Mouse (Mus musculus) CH12F3 (cell line): Measurements from ENCODE around the gene Col6a3.

ENCODE experiments used
- in situ Hi-C: fragments of 300-500 bp; cut with MboI; formaldehyde crosslinking; loops from 2 replicates; pipeline ENCODE4 v1.14.3; 2020; ENCODE audit warnings: low sequenced_read_pairs

The Col6a3 gene

DNA sequence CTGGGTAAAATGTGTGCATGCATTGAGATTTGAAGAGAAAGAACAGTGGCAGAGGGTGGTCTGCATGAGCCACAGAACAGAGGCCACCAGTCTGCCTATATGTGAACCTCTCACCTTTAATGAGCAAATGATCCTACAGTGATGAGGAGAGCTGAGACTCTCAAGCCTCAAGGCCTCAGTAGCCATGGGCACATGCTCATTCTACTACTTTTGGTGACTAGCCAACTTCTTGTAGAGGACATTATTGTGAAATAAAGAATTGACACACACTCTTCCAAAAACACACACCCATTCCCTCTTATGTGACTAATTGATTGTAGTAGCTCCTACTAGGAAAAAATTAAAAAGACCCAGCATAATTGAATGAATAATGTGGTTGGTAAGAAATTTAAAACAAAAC is 120.0 kb downstream of the Col6a3 start:
- in situ Hi-C loops, result no loop called here

DNA sequence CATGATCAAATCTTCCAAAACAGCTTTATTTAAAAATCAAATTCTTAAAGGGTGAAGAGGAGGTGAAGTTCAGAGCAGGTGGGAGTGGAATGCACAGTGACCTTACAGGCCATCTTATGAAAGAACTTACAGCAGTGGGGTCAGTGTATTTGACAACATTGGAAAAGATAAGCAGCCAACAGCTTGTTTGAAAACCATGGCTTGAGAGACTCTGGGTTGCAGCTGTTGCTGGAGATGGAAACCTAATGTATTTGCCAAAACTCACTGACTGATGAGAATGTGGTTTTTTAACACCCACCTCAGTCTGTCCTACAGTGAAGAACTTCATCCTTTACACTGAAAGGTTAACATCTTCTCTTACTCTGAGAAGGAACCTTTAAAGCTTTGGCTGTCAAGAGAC is 120.4 kb downstream of the Col6a3 start:
- in situ Hi-C loops, result no loop called here

DNA sequence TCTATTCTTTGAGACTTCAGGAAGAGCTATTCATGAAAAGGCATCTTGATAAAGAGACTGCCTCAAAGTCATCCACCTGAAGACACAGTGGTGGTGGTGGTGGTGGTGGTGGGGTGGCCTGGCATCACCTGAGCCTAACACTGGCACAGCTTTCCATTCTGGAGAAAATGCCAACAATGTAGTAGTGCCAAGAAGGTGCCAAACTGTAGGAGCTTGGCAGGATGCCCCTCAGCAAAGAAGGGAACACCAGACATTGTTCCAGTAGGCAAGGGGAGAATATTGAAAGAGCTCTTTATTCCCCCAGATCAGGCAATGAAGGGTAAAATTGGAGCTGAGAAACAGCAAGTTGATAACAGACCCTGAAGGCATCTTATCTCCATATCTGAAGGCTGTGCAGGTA is 121.8 kb downstream of the Col6a3 start:
- in situ Hi-C loops, result no loop called here

DNA sequence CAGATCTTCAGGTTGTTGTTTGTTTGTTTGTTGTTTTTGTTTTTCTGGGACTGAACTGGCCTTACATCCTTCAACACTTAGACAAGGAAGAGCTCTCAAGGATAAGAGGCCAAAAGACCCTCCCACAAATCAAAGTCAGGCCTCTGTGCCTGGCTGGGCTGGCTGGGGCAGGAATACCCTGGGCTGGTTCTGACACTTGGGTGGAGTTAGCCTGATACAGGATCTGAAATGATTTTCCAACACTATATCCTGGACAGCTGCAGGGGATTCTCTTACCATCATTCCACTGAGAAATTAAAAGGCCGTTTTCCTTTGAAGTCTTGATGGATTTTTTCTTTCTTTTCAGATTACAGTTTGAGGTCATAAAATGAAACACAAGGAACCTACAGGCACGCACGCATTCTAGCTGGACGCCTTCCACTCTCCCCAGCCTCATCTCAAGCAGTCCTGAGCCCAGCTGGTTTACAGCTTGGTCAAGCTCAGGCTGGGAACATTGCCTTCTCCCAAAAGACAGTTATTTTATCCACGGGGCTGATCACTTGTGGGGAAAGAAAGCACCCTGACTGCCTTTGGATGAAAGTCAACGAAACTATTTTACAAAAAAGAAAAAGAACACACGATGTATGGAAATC is 123.0 kb downstream of the Col6a3 start:
- in situ Hi-C loops, result no loop called here

DNA sequence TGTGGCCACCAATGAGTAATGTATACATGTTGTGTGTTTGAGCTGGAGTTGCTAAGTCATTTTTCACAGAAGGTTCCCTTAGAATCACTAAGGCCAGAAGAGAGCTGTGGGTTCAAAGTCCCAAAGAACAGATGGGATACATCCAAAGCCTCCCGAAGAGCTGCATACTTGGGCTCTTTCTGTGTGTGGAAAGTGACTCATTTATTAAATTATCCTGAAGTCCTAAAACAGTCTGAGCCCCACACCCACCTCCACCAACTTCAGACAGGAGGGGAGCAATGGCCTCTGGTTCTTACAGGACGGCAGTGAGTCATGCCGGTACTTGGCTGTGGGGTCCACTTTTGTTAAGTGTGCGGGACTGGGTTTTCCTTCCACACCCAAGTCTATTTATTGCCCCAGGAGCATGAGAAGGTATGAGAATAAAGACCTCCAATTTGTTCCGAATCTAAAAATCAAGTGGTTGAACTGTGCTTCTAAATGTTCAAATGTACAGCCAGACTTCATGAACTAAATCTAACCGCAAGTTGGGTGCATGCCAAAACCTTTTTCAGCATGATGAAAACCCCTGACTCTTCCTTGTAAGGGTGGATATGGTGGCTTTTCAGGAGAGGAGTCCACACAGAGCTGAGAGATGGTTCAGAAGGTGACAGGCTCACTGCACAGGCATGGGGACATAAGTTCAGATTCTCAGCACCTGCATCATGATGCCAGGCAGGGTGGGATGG is 124.8 kb downstream of the Col6a3 start:
- in situ Hi-C loops, result no loop called here

DNA sequence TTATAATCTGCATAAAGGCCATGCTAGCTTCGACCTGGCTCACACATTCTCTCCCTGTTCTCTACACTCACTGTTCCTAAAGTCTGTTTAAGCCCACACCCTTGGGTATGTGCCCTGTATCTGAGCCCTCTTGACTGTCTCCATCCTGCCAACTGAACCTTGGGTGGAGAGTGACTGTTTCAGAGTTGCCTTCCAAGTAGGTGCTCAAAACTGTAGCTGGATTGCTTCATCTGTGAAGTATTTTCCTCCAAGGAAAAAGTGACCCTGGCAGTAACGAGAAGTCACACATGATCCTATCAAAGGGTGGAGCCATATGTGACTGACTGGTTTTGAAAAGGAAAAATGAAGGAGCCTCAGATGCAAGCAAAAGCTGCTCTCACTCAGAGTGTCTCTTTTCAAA is 127.5 kb downstream of the Col6a3 start:
- in situ Hi-C loops, result no loop called here
